Mouse (Mus musculus): Measurements from ENCODE around the gene Smc1b. TPM values are rescaled to one million over a fixed set of nuclear protein-coding genes. Genes with fewer than 3 reads are reported as not detected.
A peak's percentile ranks its signal among the peaks of the same experiment; 100 is the strongest.

The Smc1b gene
- polyA plus RNA-seq, 1 experiment from 2014 or later, result 0.21 TPM

GRCm38 (mm10) chr15:85016951-85017664 lies 114.7 kb downstream of the Smc1b start, which contains the start of gene Upk3a:
Gene Upk3a, plus strand, starts transcription at chr15:85017141.
- 7% methylated on average over 21 of the region's 21 CpGs for WGBS (ENCODE audit: insufficient replicate concordance)

GRCm38 (mm10) chr15:85015771-85016170 lies 116.0 kb downstream of the Smc1b start:
- 66% methylated on average over 11 of the region's 11 CpGs for WGBS (ENCODE audit: insufficient replicate concordance)
- ATAC-seq (ENCODE audit: low read depth), result no peak
- no peak overlapping the region for H3K4me2 ChIP-seq (ENCODE audit: low read depth, low read length)
- H3K27ac ChIP-seq (ENCODE audit: low read length), result no peak overlapping the region
- H3K4me1 ChIP-seq (ENCODE audit: control insufficient read depth, low read depth, low read length), result no peaks in the 10 kb centered on the region
- peaks cover 10% of the 10 kb centered on the region for H3K27me3 ChIP-seq (ENCODE audit: control insufficient read depth, insufficient read depth, low read depth, low read length)
- no peaks in the 10 kb centered on the region for H3K36me3 ChIP-seq (ENCODE audit: control insufficient read depth, insufficient read depth)
- H3K4me3 ChIP-seq (ENCODE audit: low read depth, low read length), result no peak overlapping the region
- H3K9me3 ChIP-seq (replicated peaks; ENCODE audit: control insufficient read depth, low read length), result no peaks in the 10 kb centered on the region
- no peak overlapping the region for H3K9ac ChIP-seq (ENCODE audit: low read depth, low read length)

More at GRCm38 (mm10) chr15:85016951-85017664, 114.7 kb downstream of the Smc1b start, which contains the start of gene Upk3a:
- Histone ChIP-seq H3K27ac (ENCODE audit: low read length) (no peak within 1 kb of the TSS), H3K9ac (ENCODE audit: low read depth, low read length) (no peak within 1 kb of the TSS), H3K4me1 (ENCODE audit: control insufficient read depth, low read depth, low read length) (no peaks in the 10 kb centered on the region), H3K27me3 (ENCODE audit: control insufficient read depth, insufficient read depth, low read depth, low read length) (peaks cover 10% of the 10 kb centered on the region), H3K4me2 (ENCODE audit: low read depth, low read length) (no peak within 1 kb of the TSS), H3K9me3 (replicated peaks; ENCODE audit: control insufficient read depth, low read length) (no peaks in the 10 kb centered on the region), H3K36me3 (ENCODE audit: control insufficient read depth, insufficient read depth) (no peaks in the 10 kb centered on the region), H3K4me3 (ENCODE audit: low read depth, low read length) (no peak within 1 kb of the TSS)
- peak; percentile 62 for ATAC-seq (ENCODE audit: low read depth)

Other genes with a start within 250 kb of the Smc1b start
- gene Gm29666, start 211.9 kb downstream of the Smc1b start, polyA plus RNA-seq (2015; fragmentation: Nextera tagmentation; extraction: Ambion mirVana), result 0.38 and 0.41 TPM in 2 replicates
- 22.6 and 24.4 TPM in 2 replicates for gene Nup50, start 208.6 kb downstream of the Smc1b start, polyA plus RNA-seq (2015; fragmentation: Nextera tagmentation; extraction: Ambion mirVana)
- 1.5 and 1.8 TPM in 2 replicates for gene 5031439G07Rik, start 143.4 kb downstream of the Smc1b start, polyA plus RNA-seq (2015; fragmentation: Nextera tagmentation; extraction: Ambion mirVana)
- 0.08 TPM in 1 of 2 replicates, not detected in the other for gene Upk3a, start 114.8 kb downstream of the Smc1b start, polyA plus RNA-seq (2015; fragmentation: Nextera tagmentation; extraction: Ambion mirVana)
- gene Fam118a, start 103.0 kb downstream of the Smc1b start, polyA plus RNA-seq (2015; fragmentation: Nextera tagmentation; extraction: Ambion mirVana), result 5.4 and 6.9 TPM in 2 replicates
- not detected in 2 replicates for gene Ribc2, start 114 bp upstream of the Smc1b start, polyA plus RNA-seq (2015; fragmentation: Nextera tagmentation; extraction: Ambion mirVana)
- 4.9 and 7.0 TPM in 2 replicates for gene Fbln1, start 74.0 kb upstream of the Smc1b start, polyA plus RNA-seq (2015; fragmentation: Nextera tagmentation; extraction: Ambion mirVana)
- 93.1 and 96.3 TPM in 2 replicates for gene Atxn10, start 204.3 kb upstream of the Smc1b start, polyA plus RNA-seq (2015; fragmentation: Nextera tagmentation; extraction: Ambion mirVana)